Mouse (Mus musculus): Measurements from ENCODE around the gene Slc45a1.

GRCm38 (mm10) chr4:150582966-150583776, 68.8 kb downstream of the Slc45a1 start:
- no peak for TF ChIP-seq POLR2A (IDR thresholded peaks at IDR 0.05; ENCODE audit: borderline replicate concordance, control insufficient read depth, low read depth, low read length)
- TF ChIP-seq CTCF (IDR thresholded peaks at IDR 0.05; ENCODE audit: control insufficient read depth, insufficient read depth, low read length) = peak; percentile 12; the same call in 1 of the 2 replicates
